Mouse (Mus musculus): Measurements from ENCODE around the gene Gm11992. TPM values are rescaled to one million over a fixed set of nuclear protein-coding genes. Genes with fewer than 3 reads are reported as not detected.

The Gm11992 gene
- polyA plus RNA-seq (2014; fragmentation: Illumina TruSeq; extraction: RNeasy Lipid Tissue Mini Kit (QIAGEN cat#74804); ENCODE audit: insufficient read depth, low read depth, low replicate concordance), result 2.9 TPM

DNA sequence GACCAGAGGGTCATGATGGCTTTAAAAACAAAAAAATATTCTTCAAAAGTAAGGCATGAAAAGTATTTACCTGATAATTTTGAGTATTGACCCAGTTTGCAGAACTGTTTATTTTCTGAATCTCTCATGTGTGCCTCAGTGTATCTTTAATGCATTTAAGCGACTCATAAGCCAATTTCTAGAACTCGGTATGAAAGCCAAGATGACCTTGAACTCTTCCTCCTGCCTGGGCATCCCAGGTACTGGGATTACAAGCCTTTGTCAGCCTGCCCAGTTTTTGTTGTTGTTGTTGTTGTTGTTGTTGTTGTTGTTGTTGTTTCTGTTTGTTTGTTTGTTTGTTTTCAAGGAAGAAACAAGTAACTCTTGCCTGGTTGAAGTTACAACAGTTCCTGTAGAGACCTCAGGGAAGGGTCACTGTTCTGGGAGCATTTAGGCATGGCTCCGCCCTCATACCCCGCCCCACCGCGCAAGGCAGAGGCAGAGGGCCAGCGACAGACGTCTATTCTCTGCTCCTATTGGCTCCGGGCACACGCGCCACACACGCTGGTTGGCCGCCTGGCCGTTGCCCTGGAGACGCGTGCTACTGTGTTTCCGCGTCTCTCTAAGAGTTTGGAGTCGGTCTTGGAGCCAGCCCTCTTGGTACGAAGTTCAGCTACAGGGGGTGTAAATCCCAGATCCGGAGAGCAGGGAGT lies at the start of gene Gm11992:
Gene Gm11992, plus strand, starts transcription at position 584 of the 692 bp plus-strand sequence.

GRCm38 (mm10) chr11:9010853-9011339 lies 37.5 kb upstream of the Gm11992 start, which contains the start of gene Hus1:
Gene Hus1 (minus strand): TSS chr11:9011191.

DNA sequence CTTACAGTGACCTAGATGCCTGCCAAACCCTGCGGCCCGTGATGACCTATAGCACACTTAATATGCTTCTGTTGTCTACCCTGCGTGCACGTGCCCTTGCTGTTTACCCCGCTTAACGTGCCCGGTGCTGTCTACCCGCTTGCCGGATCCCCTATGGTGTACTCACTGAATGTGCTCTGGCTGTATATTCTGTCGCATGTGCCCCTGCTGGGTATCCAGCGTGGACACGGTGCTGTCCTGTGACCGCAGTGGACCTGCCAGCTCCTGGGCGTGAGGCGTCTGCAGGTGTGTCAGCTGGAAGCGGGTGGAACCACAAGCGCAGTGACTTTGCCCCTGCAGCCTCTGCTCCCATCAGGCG lies 288 bp downstream of the Gm11992 start, which contains the start of gene Sun3:
Gene Sun3, minus strand, starts transcription at position 289 of the 358 bp plus-strand sequence.

DNA sequence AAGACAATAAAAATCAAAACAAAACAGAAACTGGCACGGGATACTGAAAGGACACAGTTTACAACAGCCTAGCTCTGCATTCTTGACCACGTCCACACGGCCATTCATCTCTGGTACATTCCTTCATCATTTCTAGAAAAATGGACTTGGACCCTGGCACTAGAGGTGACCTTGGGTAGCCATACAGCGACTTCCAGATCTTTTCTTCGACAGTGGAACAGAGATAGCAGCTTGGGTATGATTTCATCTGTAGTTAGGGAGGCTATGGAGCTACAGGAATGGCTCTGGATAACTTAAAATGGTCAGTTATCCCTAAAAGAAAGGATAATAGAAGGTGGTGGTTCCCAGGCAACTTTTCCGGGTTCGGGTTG lies 69.6 kb downstream of the Gm11992 start, which contains the start of gene Upp1:
Gene Upp1, plus strand, starts transcription at position 54 of the 371 bp plus-strand sequence.

Other genes starting within 250 kb of the Gm11992 start
- not detected for gene Pkd1l1, start 75.3 kb upstream of the Gm11992 start, polyA plus RNA-seq (2014; fragmentation: Illumina TruSeq; extraction: RNeasy Lipid Tissue Mini Kit (QIAGEN cat#74804); ENCODE audit: insufficient read depth, low read depth, low replicate concordance)
- 4.6 TPM for gene Hus1, start 37.4 kb upstream of the Gm11992 start, polyA plus RNA-seq (2014; fragmentation: Illumina TruSeq; extraction: RNeasy Lipid Tissue Mini Kit (QIAGEN cat#74804); ENCODE audit: insufficient read depth, low read depth, low replicate concordance)
- gene Sun3, start 397 bp downstream of the Gm11992 start, polyA plus RNA-seq (2014; fragmentation: Illumina TruSeq; extraction: RNeasy Lipid Tissue Mini Kit (QIAGEN cat#74804); ENCODE audit: insufficient read depth, low read depth, low replicate concordance), result not detected
- 14.1 TPM for gene Upp1, start 69.5 kb downstream of the Gm11992 start, polyA plus RNA-seq (2014; fragmentation: Illumina TruSeq; extraction: RNeasy Lipid Tissue Mini Kit (QIAGEN cat#74804); ENCODE audit: insufficient read depth, low read depth, low replicate concordance)
- gene Abca13, start 143.3 kb downstream of the Gm11992 start, polyA plus RNA-seq (2014; fragmentation: Illumina TruSeq; extraction: RNeasy Lipid Tissue Mini Kit (QIAGEN cat#74804); ENCODE audit: insufficient read depth, low read depth, low replicate concordance), result 0.03 TPM